Comparison of ENCODE assay signal across 24 mouse cellular contexts in the genomic region with DNA sequence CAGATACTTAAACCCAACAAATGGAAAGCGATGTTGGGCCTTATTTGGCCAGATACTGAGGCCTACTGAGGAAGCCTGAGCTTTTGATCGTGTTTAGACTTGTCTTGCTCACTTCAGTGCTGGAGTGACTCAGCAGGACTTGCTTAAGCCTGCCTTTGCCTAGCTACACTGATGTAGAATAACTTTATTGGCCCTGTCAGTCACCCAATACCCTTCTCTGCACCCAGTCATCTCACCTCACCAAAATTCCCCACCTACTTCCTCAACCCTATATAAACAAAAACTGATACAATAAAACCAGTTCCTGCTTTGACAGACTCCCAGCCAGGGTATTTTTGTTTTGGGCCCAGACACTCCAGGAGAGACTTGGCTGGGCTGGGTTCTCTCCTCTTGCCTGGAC. TPM values are rescaled to one million over a fixed set of nuclear protein-coding genes. Genes with fewer than 3 reads are reported as not detected.
"Had no signal": no experiment of that assay in that cellular context is flagged by ENCODE, and none has a peak within 500 bp of the region (broad histone marks: within the 10 kb centered on the region; RNA-seq: fewer than 3 reads in every experiment).

No protein-coding gene starts in this region.

- H3K27me3 ChIP-seq: kidney, embryonic 15.5 days; limb, embryonic 12.5 days; limb, embryonic 15.5 days; liver, embryonic 12.5 days; liver, embryonic 15.5 days; midbrain, embryonic 15.5 days; neural tube, embryonic 12.5 days; neural tube, embryonic 15.5 days had no signal

- H3K4me2 ChIP-seq: kidney, embryonic 15.5 days; limb, embryonic 12.5 days; limb, embryonic 15.5 days; liver, embryonic 12.5 days; liver, embryonic 15.5 days; midbrain, embryonic 11.5 days; midbrain, embryonic 15.5 days; neural tube, embryonic 12.5 days; neural tube, embryonic 15.5 days had no signal

- ATAC-seq: intestine, postnatal 0 days; liver, embryonic 12.5 days; midbrain, embryonic 15.5 days had no signal

- H3K9me3 ChIP-seq: kidney, embryonic 15.5 days; limb, embryonic 12.5 days; limb, embryonic 15.5 days; liver, embryonic 12.5 days; liver, embryonic 15.5 days; midbrain, embryonic 15.5 days; neural tube, embryonic 12.5 days; neural tube, embryonic 15.5 days had no signal

- DNase-seq: kidney, adult 2 months; kidney, postnatal 14 days; kidney, postnatal 4 days; left cerebral cortex, postnatal 4 days; lung, adult 18-20 months; lung, postnatal 14 days; lung, postnatal 4 days; right cerebral cortex, adult 18-20 months; right cerebral cortex, postnatal 14 days; right cerebral cortex, postnatal 4 days; thymus, adult 2 months; thymus, postnatal 14 days; thymus, postnatal 4 days had no signal

- H3K4me3 ChIP-seq: kidney, embryonic 15.5 days; limb, embryonic 12.5 days; limb, embryonic 15.5 days; liver, embryonic 12.5 days; liver, embryonic 15.5 days; midbrain, embryonic 15.5 days; neural tube, embryonic 12.5 days; neural tube, embryonic 15.5 days had no signal

- H3K36me3 ChIP-seq: kidney, embryonic 15.5 days; limb, embryonic 12.5 days; limb, embryonic 15.5 days; liver, embryonic 12.5 days; liver, embryonic 15.5 days; midbrain, embryonic 15.5 days; neural tube, embryonic 12.5 days; neural tube, embryonic 15.5 days had no signal

- H3K9ac ChIP-seq: kidney, embryonic 15.5 days; limb, embryonic 12.5 days; limb, embryonic 15.5 days; liver, embryonic 12.5 days; liver, embryonic 15.5 days; midbrain, embryonic 15.5 days; neural tube, embryonic 12.5 days; neural tube, embryonic 15.5 days had no signal

- H3K27ac ChIP-seq: kidney, embryonic 15.5 days; limb, embryonic 12.5 days; limb, embryonic 15.5 days; liver, embryonic 12.5 days; liver, embryonic 15.5 days; midbrain, embryonic 15.5 days; neural tube, embryonic 12.5 days; neural tube, embryonic 15.5 days; stomach, postnatal 0 days had no signal

- H3K4me1 ChIP-seq: kidney, embryonic 15.5 days; limb, embryonic 12.5 days; limb, embryonic 15.5 days; liver, embryonic 12.5 days; liver, embryonic 15.5 days; midbrain, embryonic 15.5 days; neural tube, embryonic 12.5 days; neural tube, embryonic 15.5 days had no signal

RNA-seq across cellular contexts. Expression of gene Cdh12, which starts 12.7 kb away (rescaled TPM):
- polyA plus RNA-seq: kidney, adult 2 months; liver, embryonic 12.5 days; liver, embryonic 15.5 days; thymus, adult 2 months had no signal
